Mouse (Mus musculus): Measurements from ENCODE around the gene Adra2a. TPM values are rescaled to one million over a fixed set of nuclear protein-coding genes. Genes with fewer than 3 reads are reported as not detected.

Adra2a gene
- polyA plus RNA-seq, 1 experiment from 2014 or later = 0.18 TPM

- Histone ChIP-seq H3K4me2 (replicated peaks; ENCODE audit: low read depth) (peak overlapping the region; percentile 95), H3K36me3 (ENCODE audit: control insufficient read depth, insufficient read depth, low read length) (no peaks in the 10 kb centered on the region), H3K9me3 (ENCODE audit: control insufficient read depth, low read length) (no peaks in the 10 kb centered on the region), H3K9ac (ENCODE audit: low read length) (peak overlapping the region; percentile 23; the same call in 1 of the 2 replicates), H3K4me1 (replicated peaks; ENCODE audit: control insufficient read depth, insufficient read depth) (peaks cover 7% of the 10 kb centered on the region; the same call in 1 of the 2 replicates), H3K27me3 (ENCODE audit: control insufficient read depth, insufficient read depth, low read length) (peaks cover 10% of the 10 kb centered on the region; the same call in 1 of the 2 replicates), H3K4me3 (ENCODE audit: low read depth, low read length) (peak overlapping the region; percentile 50), H3K27ac (replicated peaks) (no peak overlapping the region)
- WGBS = 2% methylated on average over 55 of the region's 55 CpGs
- no peak for TF ChIP-seq CTCF (IDR thresholded peaks at IDR 0.05; ENCODE audit: low read depth)
- ATAC-seq (ENCODE audit: low FRiP score, low TSS enrichment) (no peak), DNase-seq (ENCODE audit: low spot score) (peak; percentile 38)
Observed at GRCm38 (mm10) chr19:54045931-54046683, 2.2 kb downstream of the Adra2a start.

- TF ChIP-seq EP300 (optimal IDR thresholded peaks at IDR 0.05) (no peak), CTCF (IDR thresholded peaks at IDR 0.05; ENCODE audit: low read depth) (no peak)
- H3K4me1 ChIP-seq (replicated peaks; ENCODE audit: control insufficient read depth, insufficient read depth) = peaks cover 7% of the 10 kb centered on the region; the same call in 1 of the 2 replicates
- DNase-seq (ENCODE audit: low spot score) = no peak
- H3K9me3 ChIP-seq (ENCODE audit: control insufficient read depth, low read length) = no peaks in the 10 kb centered on the region
- H3K36me3 ChIP-seq (ENCODE audit: control insufficient read depth, insufficient read depth, low read length) = no peaks in the 10 kb centered on the region
- peak overlapping the region; percentile 45; the same call in 1 of the 2 replicates for H3K9ac ChIP-seq (ENCODE audit: low read length)
- H3K27ac ChIP-seq (replicated peaks) = no peak overlapping the region
- H3K4me3 ChIP-seq (ENCODE audit: low read depth, low read length) = peak overlapping the region; percentile 50
- WGBS = 2% methylated on average over 34 of the region's 46 CpGs
- peaks cover 10% of the 10 kb centered on the region; the same call in 1 of the 2 replicates for H3K27me3 ChIP-seq (ENCODE audit: control insufficient read depth, insufficient read depth, low read length)
- ATAC-seq (ENCODE audit: low FRiP score, low TSS enrichment) = no peak
- peak overlapping the region; percentile 95 for H3K4me2 ChIP-seq (replicated peaks; ENCODE audit: low read depth)
Observed at GRCm38 (mm10) chr19:54046684-54047070, 2.7 kb downstream of the Adra2a start.

- WGBS = 6% methylated on average over 27 of the region's 27 CpGs
- no peak for ATAC-seq (ENCODE audit: low FRiP score, low TSS enrichment)
- no peak overlapping the region for H3K27ac ChIP-seq (replicated peaks)
- peak overlapping the region; percentile 95 for H3K4me2 ChIP-seq (replicated peaks; ENCODE audit: low read depth)
- peak overlapping the region; percentile 45; the same call in 1 of the 2 replicates for H3K9ac ChIP-seq (ENCODE audit: low read length)
- H3K4me3 ChIP-seq (ENCODE audit: low read depth, low read length) = peak overlapping the region; percentile 50
- DNase-seq (ENCODE audit: low spot score) = no peak
- no peaks in the 10 kb centered on the region for H3K36me3 ChIP-seq (ENCODE audit: control insufficient read depth, insufficient read depth, low read length)
- peaks cover 7% of the 10 kb centered on the region; the same call in 1 of the 2 replicates for H3K4me1 ChIP-seq (replicated peaks; ENCODE audit: control insufficient read depth, insufficient read depth)
- H3K27me3 ChIP-seq (ENCODE audit: control insufficient read depth, insufficient read depth, low read length) = peaks cover 10% of the 10 kb centered on the region; the same call in 1 of the 2 replicates
- TF ChIP-seq CTCF (IDR thresholded peaks at IDR 0.05; ENCODE audit: low read depth) = no peak
- TF ChIP-seq EP300 (optimal IDR thresholded peaks at IDR 0.05) = no peak
- H3K9me3 ChIP-seq (ENCODE audit: control insufficient read depth, low read length) = no peaks in the 10 kb centered on the region
Observed at GRCm38 (mm10) chr19:54047386-54048050, 3.6 kb downstream of the Adra2a start.

- H3K9me3 ChIP-seq (ENCODE audit: control insufficient read depth, low read length) = no peaks in the 10 kb centered on the region
- DNase-seq (ENCODE audit: low spot score) (no peak), ATAC-seq (ENCODE audit: low FRiP score, low TSS enrichment) (no peak)
- 23% methylated on average over 13 of the region's 13 CpGs for WGBS
- H3K4me2 ChIP-seq (replicated peaks; ENCODE audit: low read depth) = no peak overlapping the region
- H3K4me1 ChIP-seq (replicated peaks; ENCODE audit: control insufficient read depth, insufficient read depth) = peaks cover 7% of the 10 kb centered on the region; the same call in 1 of the 2 replicates
- H3K27me3 ChIP-seq (ENCODE audit: control insufficient read depth, insufficient read depth, low read length) = peaks cover 10% of the 10 kb centered on the region; the same call in 1 of the 2 replicates
- no peak overlapping the region for H3K4me3 ChIP-seq (ENCODE audit: low read depth, low read length)
- no peak overlapping the region for H3K9ac ChIP-seq (ENCODE audit: low read length)
- no peak overlapping the region for H3K27ac ChIP-seq (replicated peaks)
- TF ChIP-seq EP300 (optimal IDR thresholded peaks at IDR 0.05) = no peak
- no peak for TF ChIP-seq CTCF (IDR thresholded peaks at IDR 0.05; ENCODE audit: low read depth)
- no peaks in the 10 kb centered on the region for H3K36me3 ChIP-seq (ENCODE audit: control insufficient read depth, insufficient read depth, low read length)
Observed at GRCm38 (mm10) chr19:54048161-54048885, 4.4 kb downstream of the Adra2a start.

GRCm38 (mm10) chr19:54051651-54052050, 7.7 kb downstream of the Adra2a start:
- Histone ChIP-seq H3K4me1 (replicated peaks; ENCODE audit: control insufficient read depth, insufficient read depth) (no peaks in the 10 kb centered on the region), H3K36me3 (ENCODE audit: control insufficient read depth, insufficient read depth, low read length) (no peaks in the 10 kb centered on the region), H3K27ac (replicated peaks) (no peak overlapping the region), H3K27me3 (ENCODE audit: control insufficient read depth, insufficient read depth, low read length) (peaks cover under 1% of the 10 kb centered on the region; the same call in 1 of the 2 replicates), H3K9ac (ENCODE audit: low read length) (no peak overlapping the region), H3K4me3 (ENCODE audit: low read depth, low read length) (no peak overlapping the region), H3K9me3 (ENCODE audit: control insufficient read depth, low read length) (no peaks in the 10 kb centered on the region), H3K4me2 (replicated peaks; ENCODE audit: low read depth) (no peak overlapping the region)
- ATAC-seq (ENCODE audit: low FRiP score, low TSS enrichment) = no peak
- WGBS = 61% methylated on average over 4 of the region's 4 CpGs
- TF ChIP-seq CTCF (IDR thresholded peaks at IDR 0.05; ENCODE audit: low read depth) (no peak), EP300 (optimal IDR thresholded peaks at IDR 0.05) (no peak)
- peak; percentile 13 for DNase-seq (ENCODE audit: low spot score)

Data from stomach, postnatal 0 days (tissue).